Mouse (Mus musculus) spleen, postnatal 4 days (tissue): Measurements from ENCODE around the gene Arl5a.

Experiments used
- DNase-seq, 2 experiments: peaks; one replicate each; pipeline ENCODE4 v3.0.0; 2022; ENCODE audit warnings: low spot score in 2 of 2

The Arl5a gene

GRCm38 (mm10) chr2:52424747-52425522, at the start of gene Arl5a:
TSS of gene Arl5a (minus strand) at chr2:52424901.
- peak; percentile 96 to 100 for DNase-seq

- DNase-seq = no peak
Measured at GRCm38 (mm10) chr2:52471545-52472291, 47.0 kb upstream of the Arl5a start.

GRCm38 (mm10) chr2:52470044-52470560, 45.4 kb upstream of the Arl5a start:
- DNase-seq = no peak

- no peak for DNase-seq
Measured at GRCm38 (mm10) chr2:52467629-52468028, 42.9 kb upstream of the Arl5a start.

- no peak for DNase-seq
Measured at GRCm38 (mm10) chr2:52461206-52461967, 36.7 kb upstream of the Arl5a start.

- DNase-seq = no peak
Measured at GRCm38 (mm10) chr2:52455606-52456479, 31.1 kb upstream of the Arl5a start.

GRCm38 (mm10) chr2:52449818-52450217, 25.1 kb upstream of the Arl5a start:
- DNase-seq = no peak

- no peak for DNase-seq
Measured at GRCm38 (mm10) chr2:52448916-52449315, 24.2 kb upstream of the Arl5a start.

GRCm38 (mm10) chr2:52446648-52447047, 21.9 kb upstream of the Arl5a start:
- no peak for DNase-seq

GRCm38 (mm10) chr2:52442125-52442524, 17.4 kb upstream of the Arl5a start:
- no peak for DNase-seq

- no peak for DNase-seq
Measured at GRCm38 (mm10) chr2:52440420-52441015, 15.8 kb upstream of the Arl5a start.

GRCm38 (mm10) chr2:52438437-52438836, 13.7 kb upstream of the Arl5a start:
- no peak for DNase-seq

GRCm38 (mm10) chr2:52438013-52438412, 13.3 kb upstream of the Arl5a start:
- DNase-seq = no peak

- DNase-seq = no peak
Measured at GRCm38 (mm10) chr2:52435919-52436632, 11.4 kb upstream of the Arl5a start.

GRCm38 (mm10) chr2:52433365-52433764, 8.7 kb upstream of the Arl5a start:
- DNase-seq = no peak

GRCm38 (mm10) chr2:52427383-52427782, 2.7 kb upstream of the Arl5a start:
- no peak for DNase-seq

- no peak for DNase-seq
Measured at GRCm38 (mm10) chr2:52426041-52426440, 1.3 kb upstream of the Arl5a start.

- DNase-seq = no peak
Measured at GRCm38 (mm10) chr2:52425523-52425795, 758 bp upstream of the Arl5a start.

- peak; percentile 53 to 81 for DNase-seq
Measured at GRCm38 (mm10) chr2:52424248-52424728, 413 bp downstream of the Arl5a start.

- no peak for DNase-seq
Measured at GRCm38 (mm10) chr2:52423611-52424247, 972 bp downstream of the Arl5a start.
